Mouse (Mus musculus): ENCODE data around the gene Slc39a12.

DNA sequence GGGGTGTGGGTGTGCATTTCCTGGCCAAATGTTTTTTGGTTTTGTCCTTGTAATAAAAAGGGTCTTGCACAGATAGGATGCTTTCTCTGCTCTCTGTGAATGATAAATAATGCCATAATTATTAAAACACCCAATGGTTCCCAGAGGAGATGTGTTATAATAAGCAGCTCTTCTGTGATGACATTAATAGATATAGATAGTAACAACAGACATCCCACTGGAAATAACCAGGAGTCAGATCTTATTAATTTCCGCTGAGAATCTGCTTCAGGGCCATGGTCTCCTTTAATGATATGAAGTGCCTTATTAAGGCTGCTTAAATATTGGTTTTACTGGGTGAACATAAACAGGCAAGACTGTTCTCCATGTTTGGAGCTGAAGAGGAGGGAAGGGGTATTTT, 2.8 kb downstream of the Slc39a12 start:
- TF ChIP-seq CTCF (IDR thresholded peaks at IDR 0.05; ENCODE audit: borderline replicate concordance, insufficient read depth, low read length) = no peak
- no peak for TF ChIP-seq POLR2A (IDR thresholded peaks at IDR 0.05; ENCODE audit: low read depth, low read length)
